ENCODE assay signal across 20 mouse cellular contexts in the genomic region with DNA sequence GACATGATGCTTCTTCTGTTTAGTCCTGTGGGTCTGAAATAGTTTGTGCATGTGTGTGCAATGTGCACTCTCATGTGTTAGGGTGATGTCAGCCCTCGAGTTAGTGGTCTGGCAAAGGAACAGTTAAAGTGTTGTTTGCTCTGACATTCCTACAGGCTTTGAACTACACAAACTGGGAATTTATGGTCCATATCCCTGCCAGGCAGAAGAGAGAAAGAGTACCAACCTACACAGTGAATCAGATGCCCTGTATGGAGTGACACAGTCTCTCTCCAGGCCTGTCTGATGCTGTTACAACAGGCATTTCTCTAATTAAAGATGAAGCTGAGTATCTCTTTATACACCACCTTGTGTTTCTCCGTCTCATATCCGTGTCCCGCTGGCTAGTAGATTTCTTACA. TPM values are rescaled to one million over a fixed set of nuclear protein-coding genes. Genes with fewer than 3 reads are reported as not detected.
"Had no signal": no experiment of that assay in that cellular context is flagged by ENCODE, and none has a peak within 500 bp of the region (broad histone marks: within the 10 kb centered on the region; RNA-seq: fewer than 3 reads in every experiment).

No protein-coding gene starts in this region.

- DNase-seq: lung, adult 18-20 months; lung, embryonic 14.5 days; lung, postnatal 10 days; lung, postnatal 4 days; midbrain, embryonic 14.5 days; retina, postnatal 1 day; right cerebral cortex, adult 18-20 months; right cerebral cortex, postnatal 25 days; right cerebral cortex, postnatal 4 days; spleen, adult 18-20 months; thymus, adult 18-20 months; thymus, postnatal 14 days; thymus, postnatal 36 days had no signal

- H3K4me3 ChIP-seq: midbrain, embryonic 10.5 days; midbrain, embryonic 12.5 days; myocyte; neural tube, embryonic 13.5 days; neural tube, embryonic 15.5 days had no signal

- ATAC-seq: midbrain, embryonic 16.5 days had no signal

- H3K4me2 ChIP-seq: lung, embryonic 14.5 days; midbrain, embryonic 12.5 days; neural tube, embryonic 13.5 days; neural tube, embryonic 15.5 days had no signal

- H3K9ac ChIP-seq: lung, embryonic 14.5 days; midbrain, embryonic 12.5 days; neural tube, embryonic 13.5 days; neural tube, embryonic 15.5 days had no signal

- H3K36me3 ChIP-seq: midbrain, embryonic 10.5 days; midbrain, embryonic 12.5 days; neural tube, embryonic 13.5 days; neural tube, embryonic 15.5 days had no signal

- H3K9me3 ChIP-seq: midbrain, embryonic 10.5 days; midbrain, embryonic 12.5 days; neural tube, embryonic 13.5 days; neural tube, embryonic 15.5 days had no signal

- H3K27me3 ChIP-seq: midbrain, embryonic 12.5 days; neural tube, embryonic 13.5 days; neural tube, embryonic 15.5 days had no signal

- H3K4me1 ChIP-seq: midbrain, embryonic 10.5 days; midbrain, embryonic 12.5 days; neural tube, embryonic 13.5 days had no signal

- H3K27ac ChIP-seq: midbrain, embryonic 10.5 days; midbrain, embryonic 12.5 days; neural tube, embryonic 13.5 days; neural tube, embryonic 15.5 days had no signal

RNA-seq across cellular contexts. Expression of a gene that starts 21.3 kb away (rescaled TPM):
- polyA plus RNA-seq: midbrain, embryonic 10.5 days; midbrain, embryonic 14.5 days; neural tube, embryonic 11.5 days; neural tube, embryonic 13.5 days had no signal
